Mouse (Mus musculus): ENCODE data around the gene Man2b2. TPM values are rescaled to one million over a fixed set of nuclear protein-coding genes. Genes with fewer than 3 reads are reported as not detected.
A peak's percentile ranks its signal among the peaks of the same experiment; 100 is the strongest.

The Man2b2 gene
- polyA plus RNA-seq, 1 experiment from 2014 or later, result 7.7 TPM

- DNase-seq (ENCODE audit: low spot score) (no peak), ATAC-seq (replicated peaks; ENCODE audit: insufficient number of reproducible peaks, low FRiP score, low TSS enrichment, low read depth) (no peak)
- H3K9me3 ChIP-seq (replicated peaks; ENCODE audit: control insufficient read depth, low read length), result no peaks in the 10 kb centered on the region
- 3% methylated on average over 7 of the region's 7 CpGs for WGBS
- H3K4me3 ChIP-seq (ENCODE audit: low read depth, low read length), result peak overlapping the region; percentile 38
- H3K4me2 ChIP-seq (ENCODE audit: low read depth, low read length), result peak overlapping the region; percentile 92
- no peaks in the 10 kb centered on the region for H3K4me1 ChIP-seq (ENCODE audit: control insufficient read depth, insufficient read depth, low read length)
- no peak overlapping the region for H3K9ac ChIP-seq (replicated peaks; ENCODE audit: low read length)
- no peak overlapping the region for H3K27ac ChIP-seq (replicated peaks; ENCODE audit: low read depth, low read length)
- no peaks in the 10 kb centered on the region for H3K36me3 ChIP-seq (replicated peaks; ENCODE audit: control insufficient read depth, insufficient read depth, low read depth, low read length)
- peaks cover 59% of the 10 kb centered on the region for H3K27me3 ChIP-seq (ENCODE audit: control insufficient read depth, insufficient read depth, low read length)
Observed at GRCm38 (mm10) chr5:36869186-36869577, 38.7 kb upstream of the Man2b2 start.

GRCm38 (mm10) chr5:36868266-36869090, 38.0 kb upstream of the Man2b2 start, which contains the start of gene Ppp2r2c:
Ppp2r2c (plus strand) TSS chr5:36868513.
- H3K4me2 ChIP-seq (ENCODE audit: low read depth, low read length), result peak within 1 kb of the TSS; percentile 92
- H3K4me3 ChIP-seq (ENCODE audit: low read depth, low read length), result peak within 1 kb of the TSS; percentile 38
- no peaks in the 10 kb centered on the region for H3K36me3 ChIP-seq (replicated peaks; ENCODE audit: control insufficient read depth, insufficient read depth, low read depth, low read length)
- peak within 1 kb of the TSS; percentile 32; the same call in 1 of the 2 replicates for H3K9ac ChIP-seq (replicated peaks; ENCODE audit: low read length)
- DNase-seq (ENCODE audit: low spot score) (peak; percentile 20), ATAC-seq (replicated peaks; ENCODE audit: insufficient number of reproducible peaks, low FRiP score, low TSS enrichment, low read depth) (no peak)
- 1% methylated on average over 62 of the region's 108 CpGs for WGBS
- no peaks in the 10 kb centered on the region for H3K4me1 ChIP-seq (ENCODE audit: control insufficient read depth, insufficient read depth, low read length)
- H3K27ac ChIP-seq (replicated peaks; ENCODE audit: low read depth, low read length), result no peak within 1 kb of the TSS
- H3K9me3 ChIP-seq (replicated peaks; ENCODE audit: control insufficient read depth, low read length), result no peaks in the 10 kb centered on the region
- peaks cover 59% of the 10 kb centered on the region for H3K27me3 ChIP-seq (ENCODE audit: control insufficient read depth, insufficient read depth, low read length)

DNA sequence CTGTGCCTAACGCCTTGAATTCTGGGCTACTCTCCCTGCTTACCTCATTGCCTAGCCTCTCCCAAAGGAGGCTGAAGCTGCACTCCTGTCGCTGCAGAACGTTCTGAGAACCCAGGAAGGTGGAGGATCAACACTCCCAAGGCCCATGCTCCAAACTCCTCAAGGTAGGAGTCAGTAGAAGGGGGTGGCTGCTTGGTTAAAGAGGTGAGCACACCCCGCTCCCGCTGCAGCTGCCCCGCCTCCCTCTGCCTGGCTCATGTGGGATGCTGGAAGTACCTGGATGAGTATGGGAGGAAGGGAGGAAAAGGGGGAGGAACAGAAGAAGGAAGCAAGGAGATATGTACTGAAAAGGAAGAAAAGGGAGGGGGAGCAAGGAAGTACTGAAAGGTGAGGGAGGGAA, 37.1 kb upstream of the Man2b2 start:
- no peaks in the 10 kb centered on the region for H3K4me1 ChIP-seq (ENCODE audit: control insufficient read depth, insufficient read depth, low read length)
- H3K36me3 ChIP-seq (replicated peaks; ENCODE audit: control insufficient read depth, insufficient read depth, low read depth, low read length), result no peaks in the 10 kb centered on the region
- no peak overlapping the region for H3K4me2 ChIP-seq (ENCODE audit: low read depth, low read length)
- no peak overlapping the region for H3K9ac ChIP-seq (replicated peaks; ENCODE audit: low read length)
- no peak overlapping the region for H3K27ac ChIP-seq (replicated peaks; ENCODE audit: low read depth, low read length)
- no peaks in the 10 kb centered on the region for H3K9me3 ChIP-seq (replicated peaks; ENCODE audit: control insufficient read depth, low read length)
- WGBS, result 7% methylated on average over 6 of the region's 6 CpGs
- DNase-seq (ENCODE audit: low spot score) (no peak), ATAC-seq (replicated peaks; ENCODE audit: insufficient number of reproducible peaks, low FRiP score, low TSS enrichment, low read depth) (no peak)
- peaks cover 57% of the 10 kb centered on the region for H3K27me3 ChIP-seq (ENCODE audit: control insufficient read depth, insufficient read depth, low read length)
- H3K4me3 ChIP-seq (ENCODE audit: low read depth, low read length), result no peak overlapping the region

DNA sequence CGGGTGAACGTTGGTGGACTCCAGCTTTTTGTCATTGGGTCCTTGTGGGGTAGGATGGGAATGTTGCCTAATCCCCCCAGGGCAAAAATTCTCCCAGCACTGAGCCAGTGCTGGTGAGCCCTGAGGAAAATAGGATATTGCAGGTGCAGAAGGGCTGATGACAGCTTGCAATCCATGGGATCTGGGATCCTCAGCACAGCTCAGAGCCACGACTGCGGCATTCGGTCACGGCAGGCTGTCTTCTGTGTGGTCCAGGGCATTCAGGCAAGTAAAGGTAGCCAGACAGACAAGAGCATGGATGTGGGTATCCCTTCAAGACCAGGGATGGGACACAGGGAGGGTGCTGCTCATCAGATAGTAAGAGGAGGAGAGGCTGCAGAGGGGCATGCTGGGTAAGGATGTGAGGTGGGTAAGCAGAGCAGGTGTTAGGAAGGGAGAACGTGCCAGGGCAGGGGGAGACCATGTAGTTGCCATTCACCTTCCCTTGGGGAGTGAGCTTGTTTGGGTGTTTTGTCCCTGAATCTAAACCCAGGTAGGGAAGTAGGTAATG, 36.3 kb upstream of the Man2b2 start:
- 64% methylated on average over 7 of the region's 7 CpGs for WGBS
- H3K4me3 ChIP-seq (ENCODE audit: low read depth, low read length), result no peak overlapping the region
- H3K9ac ChIP-seq (replicated peaks; ENCODE audit: low read length), result no peak overlapping the region
- no peak for ATAC-seq (replicated peaks; ENCODE audit: insufficient number of reproducible peaks, low FRiP score, low TSS enrichment, low read depth)
- H3K9me3 ChIP-seq (replicated peaks; ENCODE audit: control insufficient read depth, low read length), result no peaks in the 10 kb centered on the region
- no peak overlapping the region for H3K4me2 ChIP-seq (ENCODE audit: low read depth, low read length)
- no peak for DNase-seq (ENCODE audit: low spot score)
- H3K4me1 ChIP-seq (ENCODE audit: control insufficient read depth, insufficient read depth, low read length), result no peaks in the 10 kb centered on the region
- H3K36me3 ChIP-seq (replicated peaks; ENCODE audit: control insufficient read depth, insufficient read depth, low read depth, low read length), result no peaks in the 10 kb centered on the region
- H3K27ac ChIP-seq (replicated peaks; ENCODE audit: low read depth, low read length), result no peak overlapping the region
- H3K27me3 ChIP-seq (ENCODE audit: control insufficient read depth, insufficient read depth, low read length), result peaks cover 57% of the 10 kb centered on the region

DNA sequence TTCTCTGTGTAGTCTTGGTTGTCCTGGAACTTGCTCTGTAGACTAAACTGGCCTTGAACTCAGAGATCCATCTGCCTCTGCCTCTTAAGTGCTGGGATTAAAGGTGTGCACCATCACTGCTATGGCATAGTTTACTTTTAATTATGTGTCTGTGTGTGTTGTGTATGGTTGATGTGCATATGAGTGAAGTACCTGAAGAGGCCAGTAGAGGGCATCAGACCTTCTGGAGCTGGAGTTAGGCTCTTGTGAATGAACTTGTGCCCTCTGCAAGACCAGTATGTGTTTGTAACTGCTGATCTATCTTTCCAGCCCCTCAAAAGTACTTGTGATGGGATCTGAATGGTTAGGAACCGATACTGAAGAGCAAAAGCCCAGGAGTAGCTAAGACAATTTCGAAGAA, 30.6 kb upstream of the Man2b2 start:
- ATAC-seq (replicated peaks; ENCODE audit: insufficient number of reproducible peaks, low FRiP score, low TSS enrichment, low read depth) (no peak), DNase-seq (ENCODE audit: low spot score) (no peak)
- Histone ChIP-seq H3K9me3 (replicated peaks; ENCODE audit: control insufficient read depth, low read length) (no peaks in the 10 kb centered on the region), H3K36me3 (replicated peaks; ENCODE audit: control insufficient read depth, insufficient read depth, low read depth, low read length) (no peaks in the 10 kb centered on the region), H3K9ac (replicated peaks; ENCODE audit: low read length) (no peak overlapping the region), H3K27ac (replicated peaks; ENCODE audit: low read depth, low read length) (no peak overlapping the region), H3K4me3 (ENCODE audit: low read depth, low read length) (no peak overlapping the region), H3K4me2 (ENCODE audit: low read depth, low read length) (no peak overlapping the region), H3K4me1 (ENCODE audit: control insufficient read depth, insufficient read depth, low read length) (no peaks in the 10 kb centered on the region), H3K27me3 (ENCODE audit: control insufficient read depth, insufficient read depth, low read length) (peaks cover 5% of the 10 kb centered on the region)
- WGBS, result 98% methylated on average over 2 of the region's 2 CpGs

DNA sequence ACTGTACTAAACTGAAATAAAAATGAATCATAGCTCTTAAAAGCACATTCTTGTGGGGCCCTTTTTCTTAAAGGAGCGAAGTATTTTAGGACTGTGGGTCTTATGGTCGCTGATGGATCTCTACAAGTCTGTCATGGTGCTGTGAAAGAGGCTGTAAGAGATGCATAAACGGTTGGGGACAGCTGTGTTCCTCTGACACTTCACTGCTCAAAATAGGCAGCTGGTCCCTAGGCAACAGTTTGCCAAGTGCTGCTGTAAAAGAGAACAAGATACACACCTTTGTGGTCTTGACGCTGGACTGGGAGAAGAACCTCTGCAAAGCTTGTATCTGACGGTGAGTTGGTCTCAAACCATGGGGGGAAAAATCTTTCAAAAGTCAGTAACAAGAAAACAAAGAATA, 27.1 kb upstream of the Man2b2 start:
- H3K4me1 ChIP-seq (ENCODE audit: control insufficient read depth, insufficient read depth, low read length), result no peaks in the 10 kb centered on the region
- no peak overlapping the region for H3K27ac ChIP-seq (replicated peaks; ENCODE audit: low read depth, low read length)
- WGBS, result 81% methylated on average over 5 of the region's 5 CpGs
- H3K9me3 ChIP-seq (replicated peaks; ENCODE audit: control insufficient read depth, low read length), result no peaks in the 10 kb centered on the region
- H3K9ac ChIP-seq (replicated peaks; ENCODE audit: low read length), result no peak overlapping the region
- no peaks in the 10 kb centered on the region for H3K27me3 ChIP-seq (ENCODE audit: control insufficient read depth, insufficient read depth, low read length)
- H3K4me3 ChIP-seq (ENCODE audit: low read depth, low read length), result no peak overlapping the region
- no peak for DNase-seq (ENCODE audit: low spot score)
- ATAC-seq (replicated peaks; ENCODE audit: insufficient number of reproducible peaks, low FRiP score, low TSS enrichment, low read depth), result no peak
- H3K4me2 ChIP-seq (ENCODE audit: low read depth, low read length), result no peak overlapping the region
- H3K36me3 ChIP-seq (replicated peaks; ENCODE audit: control insufficient read depth, insufficient read depth, low read depth, low read length), result no peaks in the 10 kb centered on the region

- H3K27me3 ChIP-seq (ENCODE audit: control insufficient read depth, insufficient read depth, low read length), result no peaks in the 10 kb centered on the region
- DNase-seq (ENCODE audit: low spot score) (no peak), ATAC-seq (replicated peaks; ENCODE audit: insufficient number of reproducible peaks, low FRiP score, low TSS enrichment, low read depth) (no peak)
- no peak overlapping the region for H3K9ac ChIP-seq (replicated peaks; ENCODE audit: low read length)
- H3K9me3 ChIP-seq (replicated peaks; ENCODE audit: control insufficient read depth, low read length), result no peaks in the 10 kb centered on the region
- WGBS, result 87% methylated on average over 7 of the region's 7 CpGs
- H3K4me3 ChIP-seq (ENCODE audit: low read depth, low read length), result no peak overlapping the region
- no peaks in the 10 kb centered on the region for H3K36me3 ChIP-seq (replicated peaks; ENCODE audit: control insufficient read depth, insufficient read depth, low read depth, low read length)
- H3K4me1 ChIP-seq (ENCODE audit: control insufficient read depth, insufficient read depth, low read length), result no peaks in the 10 kb centered on the region
- H3K4me2 ChIP-seq (ENCODE audit: low read depth, low read length), result no peak overlapping the region
- H3K27ac ChIP-seq (replicated peaks; ENCODE audit: low read depth, low read length), result no peak overlapping the region
Observed at GRCm38 (mm10) chr5:36856529-36856928, 26.1 kb upstream of the Man2b2 start.

- no peak for ATAC-seq (replicated peaks; ENCODE audit: insufficient number of reproducible peaks, low FRiP score, low TSS enrichment, low read depth)
- WGBS, result 82% methylated on average over 3 of the region's 3 CpGs
- Histone ChIP-seq H3K4me2 (ENCODE audit: low read depth, low read length) (no peak overlapping the region), H3K9me3 (replicated peaks; ENCODE audit: control insufficient read depth, low read length) (no peaks in the 10 kb centered on the region), H3K9ac (replicated peaks; ENCODE audit: low read length) (no peak overlapping the region), H3K36me3 (replicated peaks; ENCODE audit: control insufficient read depth, insufficient read depth, low read depth, low read length) (no peaks in the 10 kb centered on the region), H3K27ac (replicated peaks; ENCODE audit: low read depth, low read length) (no peak overlapping the region), H3K4me3 (ENCODE audit: low read depth, low read length) (no peak overlapping the region), H3K4me1 (ENCODE audit: control insufficient read depth, insufficient read depth, low read length) (no peaks in the 10 kb centered on the region), H3K27me3 (ENCODE audit: control insufficient read depth, insufficient read depth, low read length) (no peaks in the 10 kb centered on the region)
- no peak for DNase-seq (ENCODE audit: low spot score)
Observed at GRCm38 (mm10) chr5:36855180-36855579, 24.7 kb upstream of the Man2b2 start.
